ENCODE assay signal across 9 mouse cellular contexts in the genomic region with DNA sequence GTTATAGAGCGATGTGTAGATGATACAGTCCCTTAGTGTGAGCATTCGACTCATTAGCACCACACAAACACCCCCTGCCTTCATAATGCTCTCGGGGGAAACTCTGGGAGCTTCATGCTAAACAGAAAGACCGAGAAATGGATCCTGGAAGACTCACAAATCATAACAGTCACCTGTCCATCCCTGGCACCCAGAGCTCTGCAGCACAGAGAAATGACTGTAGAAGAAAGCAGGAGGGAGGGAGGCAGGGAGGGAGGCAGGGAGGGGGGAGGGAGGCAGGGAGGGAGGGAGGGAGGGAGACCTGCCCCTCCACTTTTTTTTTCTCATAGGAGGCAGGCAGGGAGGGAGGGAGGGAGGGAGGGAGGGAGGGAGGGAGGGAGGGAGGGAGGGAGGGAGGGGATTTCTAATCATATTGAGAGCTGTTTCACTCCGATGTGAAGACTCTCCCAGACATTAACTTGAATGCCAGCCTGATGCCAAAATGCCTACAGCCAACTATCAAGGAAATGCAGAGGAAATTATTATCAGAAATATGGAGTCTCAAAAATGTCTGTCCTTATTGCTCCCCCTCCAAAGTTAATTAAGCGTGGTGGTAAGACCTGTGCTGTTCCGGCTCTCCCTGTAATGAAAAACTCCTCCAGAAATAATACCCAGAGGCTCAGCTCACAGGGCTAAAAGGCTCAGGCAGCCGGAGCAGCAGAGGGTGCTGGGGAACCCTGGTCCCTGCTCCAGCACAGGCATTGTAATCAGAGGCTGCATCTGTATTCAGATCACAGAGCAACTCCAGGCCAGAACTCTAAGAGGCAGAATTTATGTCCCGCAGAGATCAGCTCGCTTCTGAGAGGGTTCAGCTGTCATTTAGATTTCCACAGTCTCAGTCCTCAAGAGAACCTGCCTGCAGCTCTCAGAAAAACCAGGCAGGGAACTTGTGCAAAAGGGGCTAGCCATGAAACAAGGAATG. TPM values are rescaled to one million over a fixed set of nuclear protein-coding genes. Genes with fewer than 3 reads are reported as not detected.
DNase-seq lines count a peak whose midpoint lies in the region; ATAC-seq lines count a peak whose summit lies in the region.
"Had no signal": no experiment of that assay in that cellular context is flagged by ENCODE, and none has a peak within 500 bp of the region (broad histone marks: within the 10 kb centered on the region; RNA-seq: fewer than 3 reads in every experiment).

No protein-coding gene starts in this region.

- no peaks in the 10 kb centered on the region for H3K36me3 ChIP-seq in hindbrain, embryonic 10.5 days

- H3K4me3 ChIP-seq in hindbrain, embryonic 10.5 days: no peak overlapping the region
- H3K4me3 ChIP-seq: erythroblast, embryonic 14.5 days had no signal

- H3K4me1 ChIP-seq in hindbrain, embryonic 10.5 days (replicated peaks): peaks cover 33% of the 10 kb centered on the region

- 39% methylated on average over 10 of the region's 10 CpGs for WGBS in hindbrain, embryonic 10.5 days

- H3K27me3 ChIP-seq in hindbrain, embryonic 10.5 days (ENCODE audit: insufficient read depth, poor library complexity, severe bottlenecking): no peaks in the 10 kb centered on the region

- peak overlapping the region; percentile 69 for H3K27ac ChIP-seq in hindbrain, embryonic 10.5 days

- DNase-seq in frontal cortex, postnatal 36 days (ENCODE audit: low spot score in 2 of 2): no peak
- DNase-seq in hindbrain, embryonic 10.5 days (ENCODE audit: low spot score): peak; percentile 29
- peak; percentile 9 to 53 for DNase-seq in kidney, postnatal 25 days
- DNase-seq in retina, postnatal 7 days (ENCODE audit: low read depth, low spot score): peak; percentile 9
- DNase-seq in adrenal gland, adult 2 months: no peak
- DNase-seq in layer of hippocampus, adult 18-20 months (ENCODE audit: low spot score in 2 of 2): no peak
- no peak for DNase-seq in urinary bladder, postnatal 36 days (ENCODE audit: low spot score in 2 of 2)

- peak; percentile 53; the same call in 1 of the 2 replicates for ATAC-seq in frontal cortex, adult (ENCODE audit: low TSS enrichment)

- H3K9me3 ChIP-seq in hindbrain, embryonic 10.5 days: no peaks in the 10 kb centered on the region

RNA-seq across cellular contexts. Expression of gene Hrh2, which starts 19.9 kb away (rescaled TPM):
- polyA plus RNA-seq in hindbrain, embryonic 10.5 days (2016; fragmentation: Nextera tagmentation; extraction: Ambion mirVana): 0.07 and 0.09 TPM in 2 replicates
- under 1 TPM; 0.17 to 0.35 TPM for total RNA-seq in adrenal gland, adult 2 months (2021)
- 0.35 and 0.64 TPM in 2 replicates for polyA plus RNA-seq in adrenal gland, adult 2 months (2012; rRNA removed)
- 1 to 10 TPM; 6.9 to 7.8 TPM for total RNA-seq in layer of hippocampus, adult 18-20 months (2021)
- polyA plus RNA-seq: erythroblast, embryonic 14.5 days had no signal

Comparison
In these comparisons a context has a peak if more than half of its experiments do, and no peak if none do; other contexts are left out.
1. DNase-seq: peak in hindbrain, embryonic 10.5 days (single experiment), kidney, postnatal 25 days (2 of 2) and retina, postnatal 7 days (single experiment); none in frontal cortex, postnatal 36 days (0 of 2), adrenal gland, adult 2 months (single experiment), layer of hippocampus, adult 18-20 months (0 of 2) and urinary bladder, postnatal 36 days (0 of 2).
2. RNA of gene Hrh2, which starts 19.9 kb away (total RNA-seq): 6.9 to 7.8 TPM in layer of hippocampus, adult 18-20 months; 0.17 to 0.35 TPM in adrenal gland, adult 2 months; every median in the first group is over 4 times any median in the second.